Mouse (Mus musculus): ENCODE data around the gene Gapvd1. TPM values are rescaled to one million over a fixed set of nuclear protein-coding genes. Genes with fewer than 3 reads are reported as not detected.
"Not testable (repeated sequence)": the region's sequence is repeated elsewhere in the genome, so short reads cannot be mapped to it uniquely, and the experiment has no call there.

Gene Gapvd1
- total and polyA plus RNA-seq, 2 experiments from 2014 or later = 94.1 to 108 TPM

DNA sequence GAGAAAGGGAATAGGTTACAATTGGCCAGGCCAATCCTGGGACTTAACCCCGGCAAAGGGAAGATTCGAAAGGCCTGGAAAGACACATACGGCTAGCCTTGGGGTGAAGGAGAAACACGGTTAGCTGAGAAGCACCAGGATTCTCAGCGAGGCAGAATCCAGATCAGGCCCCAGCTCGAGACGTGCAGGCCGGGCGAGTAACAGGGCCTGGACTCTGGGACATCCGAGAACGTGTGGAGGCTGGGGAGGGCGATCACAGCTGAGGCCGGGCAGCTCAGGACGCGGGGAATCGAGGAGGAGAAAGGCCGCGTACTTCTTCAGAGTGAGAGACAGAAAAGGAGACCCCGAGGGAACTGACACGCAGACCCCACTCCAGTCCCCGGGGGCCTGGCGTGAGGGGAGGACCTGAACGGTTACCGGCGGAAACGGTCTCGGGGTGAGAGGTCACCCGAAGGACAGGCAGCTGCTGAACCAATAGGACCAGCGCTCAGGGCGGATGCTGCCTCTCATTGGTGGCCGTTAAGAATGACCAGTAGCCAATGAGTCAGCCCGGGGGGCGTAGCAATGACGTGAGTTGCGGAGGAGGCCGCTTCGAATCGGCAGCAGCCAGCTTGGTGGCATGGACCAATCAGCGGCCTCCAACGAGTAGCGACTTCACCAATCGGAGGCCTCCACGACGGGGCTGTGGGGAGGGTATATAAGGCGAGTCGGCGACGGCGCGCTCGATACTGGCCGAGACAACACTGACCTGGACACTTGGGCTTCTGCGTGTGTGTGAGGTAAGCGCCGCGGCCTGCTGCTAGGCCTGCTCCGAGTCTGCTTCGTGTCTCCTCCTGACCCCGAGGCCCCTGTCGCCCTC, 16.6 kb upstream of the Gapvd1 start, which contains the start of gene Hspa5:
Hspa5 (plus strand) TSS at position 603 of the 859 bp plus-strand sequence.
- Histone ChIP-seq H3K27me3 (ENCODE audit: insufficient read depth, low read length) (no peaks in the 10 kb centered on the region), H3K9ac (peak within 1 kb of the TSS; percentile 98), H3K9me3 (ENCODE audit: low read length) (no peaks in the 10 kb centered on the region), H3K4me2 (ENCODE audit: low read depth) (peak within 1 kb of the TSS; percentile 71), H3K27ac (ENCODE audit: low read depth, low read length) (peak within 1 kb of the TSS; percentile 91), H3K4me3 (ENCODE audit: low read depth, low read length) (peak within 1 kb of the TSS; percentile 93), H3K36me3 (ENCODE audit: insufficient read depth) (peaks cover 31% of the 10 kb centered on the region), H3K4me1 (ENCODE audit: insufficient read depth) (peaks cover 21% of the 10 kb centered on the region)
- ATAC-seq (peak; percentile 98), DNase-seq (peak; percentile 100)
- WGBS = 1% methylated on average over 60 of the region's 60 CpGs
- TF ChIP-seq CTCF (IDR thresholded peaks at IDR 0.05; ENCODE audit: low read depth) = no peak

DNA sequence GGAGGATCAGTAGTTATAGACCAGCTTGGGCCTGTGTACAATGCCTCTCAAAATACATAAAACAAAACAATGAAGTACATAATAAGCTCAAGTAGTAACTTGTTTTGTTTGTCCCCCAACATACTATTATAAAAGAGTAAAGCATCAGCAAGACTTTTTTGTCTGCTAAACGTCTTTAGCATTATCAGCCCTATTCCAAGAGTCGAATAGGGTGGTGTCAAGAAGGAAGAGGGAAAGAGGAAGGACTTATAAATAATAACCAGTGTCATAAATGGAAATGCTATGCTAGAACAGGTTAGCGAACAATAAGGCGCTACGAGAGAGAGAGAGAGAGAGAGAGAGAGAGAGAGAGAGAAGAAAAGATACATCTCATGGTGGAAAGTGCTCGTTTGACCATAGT, 15.9 kb upstream of the Gapvd1 start:
- Histone ChIP-seq H3K9ac (peak overlapping the region; percentile 86), H3K4me1 (ENCODE audit: insufficient read depth) (peaks cover 16% of the 10 kb centered on the region), H3K9me3 (ENCODE audit: low read length) (no peaks in the 10 kb centered on the region), H3K27me3 (ENCODE audit: insufficient read depth, low read length) (no peaks in the 10 kb centered on the region), H3K27ac (ENCODE audit: low read depth, low read length) (peak overlapping the region; percentile 91), H3K4me2 (ENCODE audit: low read depth) (peak overlapping the region; percentile 61), H3K36me3 (ENCODE audit: insufficient read depth) (peaks cover 25% of the 10 kb centered on the region), H3K4me3 (ENCODE audit: low read depth, low read length) (peak overlapping the region; percentile 93)
- DNase-seq = no peak
- 4% methylated on average over 6 of the region's 6 CpGs for WGBS
- no peak for ATAC-seq
- no peak for TF ChIP-seq CTCF (IDR thresholded peaks at IDR 0.05; ENCODE audit: low read depth)

- WGBS = 92% methylated on average over 2 of the region's 2 CpGs
- Histone ChIP-seq H3K27me3 (ENCODE audit: insufficient read depth, low read length) (no peaks in the 10 kb centered on the region), H3K27ac (ENCODE audit: low read depth, low read length) (no peak overlapping the region), H3K36me3 (ENCODE audit: insufficient read depth) (peaks cover 17% of the 10 kb centered on the region), H3K4me1 (ENCODE audit: insufficient read depth) (peaks cover 9% of the 10 kb centered on the region), H3K9me3 (ENCODE audit: low read length) (no peaks in the 10 kb centered on the region), H3K4me2 (ENCODE audit: low read depth) (no peak overlapping the region), H3K4me3 (ENCODE audit: low read depth, low read length) (no peak overlapping the region), H3K9ac (no peak overlapping the region)
- DNase-seq (no peak), ATAC-seq (no peak)
- TF ChIP-seq CTCF (IDR thresholded peaks at IDR 0.05; ENCODE audit: low read depth) = no peak
Observed at GRCm38 (mm10) chr2:34770049-34770448, 15.0 kb upstream of the Gapvd1 start.

- WGBS = 57% methylated on average over 12 of the region's 12 CpGs
- Histone ChIP-seq H3K9ac (no peak overlapping the region), H3K4me1 (ENCODE audit: insufficient read depth) (no peaks in the 10 kb centered on the region), H3K27ac (ENCODE audit: low read depth, low read length) (no peak overlapping the region), H3K9me3 (ENCODE audit: low read length) (no peaks in the 10 kb centered on the region), H3K4me3 (ENCODE audit: low read depth, low read length) (no peak overlapping the region), H3K4me2 (ENCODE audit: low read depth) (no peak overlapping the region), H3K36me3 (ENCODE audit: insufficient read depth) (no peaks in the 10 kb centered on the region), H3K27me3 (ENCODE audit: insufficient read depth, low read length) (no peaks in the 10 kb centered on the region)
- ATAC-seq (no peak), DNase-seq (no peak)
- 0 out of 2 replicates have a peak, but pooled peaks have one; percentile 2 for TF ChIP-seq CTCF (IDR thresholded peaks at IDR 0.05; ENCODE audit: low read depth)
Observed at GRCm38 (mm10) chr2:34764801-34765200, 9.8 kb upstream of the Gapvd1 start.

GRCm38 (mm10) chr2:34762872-34763271, 7.8 kb upstream of the Gapvd1 start:
- H3K27me3 ChIP-seq (ENCODE audit: insufficient read depth, low read length) = no peaks in the 10 kb centered on the region
- no peak overlapping the region for H3K4me3 ChIP-seq (ENCODE audit: low read depth, low read length)
- H3K4me1 ChIP-seq (ENCODE audit: insufficient read depth) = no peaks in the 10 kb centered on the region
- TF ChIP-seq CTCF (IDR thresholded peaks at IDR 0.05; ENCODE audit: low read depth) = no peak
- no peak overlapping the region for H3K27ac ChIP-seq (ENCODE audit: low read depth, low read length)
- no peak overlapping the region for H3K4me2 ChIP-seq (ENCODE audit: low read depth)
- DNase-seq (no peak), ATAC-seq (no peak)
- no peaks in the 10 kb centered on the region for H3K36me3 ChIP-seq (ENCODE audit: insufficient read depth)
- no peaks in the 10 kb centered on the region for H3K9me3 ChIP-seq (ENCODE audit: low read length)
- WGBS = 65% methylated on average over 2 of the region's 2 CpGs
- H3K9ac ChIP-seq = no peak overlapping the region

GRCm38 (mm10) chr2:34762174-34762573, 7.1 kb upstream of the Gapvd1 start:
- no peaks in the 10 kb centered on the region for H3K9me3 ChIP-seq (ENCODE audit: low read length)
- no peak overlapping the region for H3K27ac ChIP-seq (ENCODE audit: low read depth, low read length)
- ATAC-seq (no peak), DNase-seq (no peak)
- 89% methylated on average over 2 of the region's 2 CpGs for WGBS
- no peak overlapping the region for H3K9ac ChIP-seq
- no peak overlapping the region for H3K4me2 ChIP-seq (ENCODE audit: low read depth)
- no peaks in the 10 kb centered on the region for H3K36me3 ChIP-seq (ENCODE audit: insufficient read depth)
- no peaks in the 10 kb centered on the region for H3K27me3 ChIP-seq (ENCODE audit: insufficient read depth, low read length)
- no peak for TF ChIP-seq CTCF (IDR thresholded peaks at IDR 0.05; ENCODE audit: low read depth)
- H3K4me1 ChIP-seq (ENCODE audit: insufficient read depth) = no peaks in the 10 kb centered on the region
- H3K4me3 ChIP-seq (ENCODE audit: low read depth, low read length) = no peak overlapping the region

DNA sequence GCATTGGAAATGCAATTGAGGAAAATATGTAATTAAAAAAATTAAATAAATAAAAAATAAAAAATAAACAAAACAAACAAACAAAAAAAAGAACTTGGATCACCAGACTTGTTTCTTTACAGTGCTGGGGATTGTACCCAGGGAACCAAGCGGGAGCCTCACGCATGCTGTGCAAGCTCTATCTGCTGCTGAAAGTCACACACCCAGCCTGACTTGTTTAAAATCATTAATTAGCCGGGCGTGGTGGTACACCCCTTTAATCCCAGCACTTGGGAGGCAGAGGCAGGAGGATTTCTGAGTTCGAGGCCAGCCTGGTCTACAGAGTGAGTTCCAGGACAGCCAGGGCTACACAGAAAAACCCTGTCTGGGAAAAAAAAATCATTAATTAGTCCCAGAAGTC, 6.2 kb upstream of the Gapvd1 start:
- H3K27me3 ChIP-seq (ENCODE audit: insufficient read depth, low read length); H3K27ac ChIP-seq (ENCODE audit: low read depth, low read length); H3K9me3 ChIP-seq (ENCODE audit: low read length); ATAC-seq; H3K36me3 ChIP-seq (ENCODE audit: insufficient read depth); H3K4me2 ChIP-seq (ENCODE audit: low read depth); H3K4me3 ChIP-seq (ENCODE audit: low read depth, low read length); DNase-seq; H3K4me1 ChIP-seq (ENCODE audit: insufficient read depth); H3K9ac ChIP-seq: not testable (repeated sequence)
- WGBS = 86% methylated on average over 5 of the region's 5 CpGs
